Mouse (Mus musculus): Measurements from ENCODE around the gene Gpbar1. TPM values are rescaled to one million over a fixed set of nuclear protein-coding genes. Genes with fewer than 3 reads are reported as not detected.

The Gpbar1 gene
- total and polyA plus RNA-seq, 3 experiments, result 0.11 TPM; not detected in 2

GRCm38 (mm10) chr1:74268750-74269149, 9.6 kb upstream of the Gpbar1 start:
- TF ChIP-seq GATA2 (IDR thresholded peaks at IDR 0.05; ENCODE audit: borderline replicate concordance, low read depth, low read length), result no peak
- no peak; the same call in 1 of the 2 replicates for TF ChIP-seq POLR2AphosphoS5 (IDR thresholded peaks at IDR 0.05; ENCODE audit: insufficient replicate concordance, low read depth, low read length)
- no peak for TF ChIP-seq CTCF (IDR thresholded peaks at IDR 0.05; ENCODE audit: low read depth, low read length)
- TF ChIP-seq GATA1 (IDR thresholded peaks at IDR 0.05; ENCODE audit: borderline replicate concordance, low read length), result no peak
- no peak for TF ChIP-seq TAL1 (conservative IDR thresholded peaks at IDR 0.05; ENCODE audit: low read depth, low read length)
- Histone ChIP-seq H3K27me3 (ENCODE audit: insufficient read depth, low read length) (no peaks in the 10 kb centered on the region), H3K4me3 (ENCODE audit: low read depth, low read length) (no peak overlapping the region), H3K4me1 (ENCODE audit: insufficient read depth, low read depth, low read length) (peaks cover 5% of the 10 kb centered on the region; the same call in 1 of the 2 replicates), H3K9me3 (replicated peaks) (no peaks in the 10 kb centered on the region), H3K36me3 (replicated peaks) (peaks cover 67% of the 10 kb centered on the region)
- ATAC-seq (ENCODE audit: extremely low read depth, insufficient number of reproducible peaks, low FRiP score, poor library complexity, severe bottlenecking), result no peak
- DNase-seq (ENCODE audit: low spot score), result no peak

DNA sequence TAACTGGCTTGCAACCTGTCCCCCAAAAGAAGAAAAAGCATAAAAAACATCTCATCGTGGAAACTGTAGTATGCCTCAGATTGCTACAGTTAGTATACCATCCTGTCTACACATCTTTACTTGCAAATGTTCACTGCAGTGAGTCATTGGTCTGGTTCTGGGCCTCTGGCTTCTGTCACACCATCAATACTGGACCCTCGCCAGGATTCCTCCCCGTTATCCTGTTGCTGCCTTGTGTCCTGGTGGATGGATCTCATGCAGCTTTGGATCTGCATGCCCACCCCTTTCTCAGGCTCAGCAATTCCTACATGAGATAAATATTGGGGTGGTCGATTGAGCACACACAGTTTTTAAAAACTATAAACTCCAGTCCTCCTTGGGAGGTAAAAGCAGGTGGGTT, 6.7 kb upstream of the Gpbar1 start:
- no peak for ATAC-seq (ENCODE audit: extremely low read depth, insufficient number of reproducible peaks, low FRiP score, poor library complexity, severe bottlenecking)
- no peak overlapping the region for H3K4me3 ChIP-seq (ENCODE audit: low read depth, low read length)
- peaks cover 28% of the 10 kb centered on the region for H3K27me3 ChIP-seq (ENCODE audit: insufficient read depth, low read length)
- TF ChIP-seq GATA1 (IDR thresholded peaks at IDR 0.05; ENCODE audit: borderline replicate concordance, low read length) (no peak), GATA2 (IDR thresholded peaks at IDR 0.05; ENCODE audit: borderline replicate concordance, low read depth, low read length) (no peak), POLR2AphosphoS5 (IDR thresholded peaks at IDR 0.05; ENCODE audit: insufficient replicate concordance, low read depth, low read length) (no peak), TAL1 (conservative IDR thresholded peaks at IDR 0.05; ENCODE audit: low read depth, low read length) (no peak), CTCF (IDR thresholded peaks at IDR 0.05; ENCODE audit: low read depth, low read length) (no peak)
- H3K9me3 ChIP-seq (replicated peaks), result no peaks in the 10 kb centered on the region
- peaks cover 38% of the 10 kb centered on the region for H3K36me3 ChIP-seq (replicated peaks)
- DNase-seq (ENCODE audit: low spot score), result no peak
- H3K4me1 ChIP-seq (ENCODE audit: insufficient read depth, low read depth, low read length), result peaks cover 8% of the 10 kb centered on the region; the same call in 1 of the 2 replicates

GRCm38 (mm10) chr1:74275015-74275414, 3.3 kb upstream of the Gpbar1 start:
- no peak for ATAC-seq (ENCODE audit: extremely low read depth, insufficient number of reproducible peaks, low FRiP score, poor library complexity, severe bottlenecking)
- no peak for TF ChIP-seq GATA1 (IDR thresholded peaks at IDR 0.05; ENCODE audit: borderline replicate concordance, low read length)
- no peak for TF ChIP-seq POLR2AphosphoS5 (IDR thresholded peaks at IDR 0.05; ENCODE audit: insufficient replicate concordance, low read depth, low read length)
- no peak for TF ChIP-seq GATA2 (IDR thresholded peaks at IDR 0.05; ENCODE audit: borderline replicate concordance, low read depth, low read length)
- no peak for TF ChIP-seq CTCF (IDR thresholded peaks at IDR 0.05; ENCODE audit: low read depth, low read length)
- no peak for TF ChIP-seq TAL1 (conservative IDR thresholded peaks at IDR 0.05; ENCODE audit: low read depth, low read length)
- Histone ChIP-seq H3K27me3 (ENCODE audit: insufficient read depth, low read length) (peaks cover 48% of the 10 kb centered on the region), H3K4me1 (ENCODE audit: insufficient read depth, low read depth, low read length) (peaks cover 35% of the 10 kb centered on the region), H3K9me3 (replicated peaks) (no peaks in the 10 kb centered on the region), H3K4me3 (ENCODE audit: low read depth, low read length) (no peak overlapping the region), H3K36me3 (replicated peaks) (peaks cover 23% of the 10 kb centered on the region)
- DNase-seq (ENCODE audit: low spot score), result no peak

DNA sequence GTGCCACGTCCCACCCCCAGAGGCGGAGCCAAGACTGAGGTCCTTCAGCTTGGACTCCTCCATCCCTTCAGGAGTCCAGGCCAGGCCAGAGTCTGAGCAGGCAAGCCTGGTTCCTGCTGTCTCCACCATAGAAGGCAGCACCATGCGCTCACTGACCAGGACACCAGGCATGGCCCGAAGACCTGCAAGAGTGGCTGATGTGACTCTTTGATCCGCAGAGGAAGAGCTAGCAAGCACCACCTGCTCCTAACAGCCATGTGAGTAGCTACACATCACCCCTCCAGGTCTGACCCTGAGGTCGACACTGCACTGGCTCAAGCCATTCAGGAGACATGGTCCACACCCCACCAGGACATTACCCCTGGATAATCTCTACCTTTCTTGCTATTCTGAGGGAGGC, 1.3 kb upstream of the Gpbar1 start:
- H3K4me1 ChIP-seq (ENCODE audit: insufficient read depth, low read depth, low read length), result peaks cover 46% of the 10 kb centered on the region
- peaks cover 37% of the 10 kb centered on the region for H3K36me3 ChIP-seq (replicated peaks)
- ATAC-seq (ENCODE audit: extremely low read depth, insufficient number of reproducible peaks, low FRiP score, poor library complexity, severe bottlenecking), result no peak
- no peak overlapping the region for H3K4me3 ChIP-seq (ENCODE audit: low read depth, low read length)
- TF ChIP-seq POLR2AphosphoS5 (IDR thresholded peaks at IDR 0.05; ENCODE audit: insufficient replicate concordance, low read depth, low read length) (no peak), TAL1 (conservative IDR thresholded peaks at IDR 0.05; ENCODE audit: low read depth, low read length) (no peak), CTCF (IDR thresholded peaks at IDR 0.05; ENCODE audit: low read depth, low read length) (no peak), GATA1 (IDR thresholded peaks at IDR 0.05; ENCODE audit: borderline replicate concordance, low read length) (no peak), GATA2 (IDR thresholded peaks at IDR 0.05; ENCODE audit: borderline replicate concordance, low read depth, low read length) (no peak)
- DNase-seq (ENCODE audit: low spot score), result no peak
- H3K9me3 ChIP-seq (replicated peaks), result no peaks in the 10 kb centered on the region
- H3K27me3 ChIP-seq (ENCODE audit: insufficient read depth, low read length), result peaks cover 48% of the 10 kb centered on the region

DNA sequence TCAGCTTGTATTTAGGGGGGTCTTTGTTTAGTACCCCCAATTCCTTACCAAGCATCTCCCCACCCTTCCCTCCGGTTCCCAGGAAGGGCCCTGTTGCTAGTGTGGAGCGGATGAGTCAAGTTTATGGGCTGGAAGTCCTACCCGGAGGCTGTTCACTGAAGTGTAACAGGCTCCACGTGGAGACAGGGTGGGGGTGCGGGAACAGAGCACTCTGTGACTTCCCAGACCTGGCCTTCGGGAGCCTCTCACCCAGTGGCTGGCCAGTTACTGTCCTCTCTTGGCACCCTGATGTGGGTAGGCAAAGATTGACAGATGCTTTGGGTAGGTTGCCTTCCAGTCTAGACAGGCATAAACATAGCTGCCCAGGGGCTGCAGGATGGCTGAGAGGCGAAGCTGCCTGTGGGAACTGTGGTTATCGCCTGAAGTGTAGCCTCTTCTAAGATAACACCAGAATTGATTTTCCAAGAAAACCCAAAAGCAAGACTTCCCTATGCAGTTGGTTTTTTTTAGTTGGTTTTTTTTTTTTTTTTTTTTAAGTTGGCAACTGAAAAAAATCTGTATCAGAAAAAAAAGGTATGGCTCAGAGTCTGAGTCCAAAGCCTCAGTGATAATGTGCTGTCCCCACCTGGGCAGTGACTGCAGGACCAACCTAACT, 340 bp upstream of the Gpbar1 start:
- peak; percentile 39 for DNase-seq (ENCODE audit: low spot score)
- H3K4me1 ChIP-seq (ENCODE audit: insufficient read depth, low read depth, low read length), result peaks cover 54% of the 10 kb centered on the region
- TF ChIP-seq TAL1 (conservative IDR thresholded peaks at IDR 0.05; ENCODE audit: low read depth, low read length) (peak; percentile 21; the same call in 1 of the 2 replicates), POLR2AphosphoS5 (IDR thresholded peaks at IDR 0.05; ENCODE audit: insufficient replicate concordance, low read depth, low read length) (no peak), CTCF (IDR thresholded peaks at IDR 0.05; ENCODE audit: low read depth, low read length) (no peak), GATA2 (IDR thresholded peaks at IDR 0.05; ENCODE audit: borderline replicate concordance, low read depth, low read length) (no peak), GATA1 (IDR thresholded peaks at IDR 0.05; ENCODE audit: borderline replicate concordance, low read length) (no peak)

GRCm38 (mm10) chr1:74278988-74279387, 638 bp downstream of the Gpbar1 start:
- no peaks in the 10 kb centered on the region for H3K9me3 ChIP-seq (replicated peaks)
- H3K27me3 ChIP-seq (ENCODE audit: insufficient read depth, low read length), result peaks cover 48% of the 10 kb centered on the region
- peak overlapping the region; percentile 16 for H3K4me3 ChIP-seq (ENCODE audit: low read depth, low read length)
- DNase-seq (ENCODE audit: low spot score) (no peak), ATAC-seq (ENCODE audit: extremely low read depth, insufficient number of reproducible peaks, low FRiP score, poor library complexity, severe bottlenecking) (no peak)
- H3K4me1 ChIP-seq (ENCODE audit: insufficient read depth, low read depth, low read length), result peaks cover 63% of the 10 kb centered on the region
- peaks cover 53% of the 10 kb centered on the region for H3K36me3 ChIP-seq (replicated peaks)
- TF ChIP-seq TAL1 (conservative IDR thresholded peaks at IDR 0.05; ENCODE audit: low read depth, low read length) (no peak), POLR2AphosphoS5 (IDR thresholded peaks at IDR 0.05; ENCODE audit: insufficient replicate concordance, low read depth, low read length) (no peak), GATA1 (IDR thresholded peaks at IDR 0.05; ENCODE audit: borderline replicate concordance, low read length) (no peak), GATA2 (IDR thresholded peaks at IDR 0.05; ENCODE audit: borderline replicate concordance, low read depth, low read length) (no peak), CTCF (IDR thresholded peaks at IDR 0.05; ENCODE audit: low read depth, low read length) (no peak)

More for the DNA sequence above, 340 bp upstream of the Gpbar1 start:
- H3K27me3 ChIP-seq (ENCODE audit: insufficient read depth, low read length), result peaks cover 48% of the 10 kb centered on the region
- peak overlapping the region; percentile 11; the same call in 1 of the 2 replicates for H3K4me3 ChIP-seq (ENCODE audit: low read depth, low read length)
- peak; percentile 58; the same call in 1 of the 2 replicates for ATAC-seq (ENCODE audit: extremely low read depth, insufficient number of reproducible peaks, low FRiP score, poor library complexity, severe bottlenecking)
- peaks cover 47% of the 10 kb centered on the region for H3K36me3 ChIP-seq (replicated peaks)
- no peaks in the 10 kb centered on the region for H3K9me3 ChIP-seq (replicated peaks)
